Mouse (Mus musculus) ZHBTc4 (cell line): ENCODE measurements at regions not wholly inside any gene's neighbourhood (a gene's known extent, or its start where the extent isn't known, plus 50 kb on each side); places are given as distances from the start of the nearest gene placed in this dataset.

ENCODE experiments used
- DNase-seq: peaks from one replicate; pipeline ENCODE4 v3.0.0-alpha.2; 2011; ENCODE audit warnings: low read depth, low spot score

DNA sequence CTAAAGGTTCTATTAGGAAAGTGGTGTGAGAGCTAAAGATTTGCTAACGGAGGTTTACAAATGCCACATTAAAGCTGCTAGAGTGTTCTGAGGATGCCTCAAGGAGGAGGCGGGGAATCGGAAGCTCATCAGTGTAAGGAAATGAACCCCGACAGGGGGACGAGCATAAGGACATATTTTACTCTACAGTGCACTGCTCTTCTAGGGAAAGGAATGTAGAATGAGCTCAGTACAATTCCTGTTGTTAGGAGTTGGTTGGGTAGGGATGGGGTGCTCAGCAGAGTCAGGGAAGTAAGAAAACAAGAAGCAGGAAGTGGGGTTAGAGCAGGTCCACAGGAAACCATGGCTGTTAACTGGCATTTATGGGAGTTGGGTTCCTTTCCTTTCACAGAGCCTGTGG lies 54.6 kb downstream of the Mex3b start:
- DNase-seq = no peak

DNA sequence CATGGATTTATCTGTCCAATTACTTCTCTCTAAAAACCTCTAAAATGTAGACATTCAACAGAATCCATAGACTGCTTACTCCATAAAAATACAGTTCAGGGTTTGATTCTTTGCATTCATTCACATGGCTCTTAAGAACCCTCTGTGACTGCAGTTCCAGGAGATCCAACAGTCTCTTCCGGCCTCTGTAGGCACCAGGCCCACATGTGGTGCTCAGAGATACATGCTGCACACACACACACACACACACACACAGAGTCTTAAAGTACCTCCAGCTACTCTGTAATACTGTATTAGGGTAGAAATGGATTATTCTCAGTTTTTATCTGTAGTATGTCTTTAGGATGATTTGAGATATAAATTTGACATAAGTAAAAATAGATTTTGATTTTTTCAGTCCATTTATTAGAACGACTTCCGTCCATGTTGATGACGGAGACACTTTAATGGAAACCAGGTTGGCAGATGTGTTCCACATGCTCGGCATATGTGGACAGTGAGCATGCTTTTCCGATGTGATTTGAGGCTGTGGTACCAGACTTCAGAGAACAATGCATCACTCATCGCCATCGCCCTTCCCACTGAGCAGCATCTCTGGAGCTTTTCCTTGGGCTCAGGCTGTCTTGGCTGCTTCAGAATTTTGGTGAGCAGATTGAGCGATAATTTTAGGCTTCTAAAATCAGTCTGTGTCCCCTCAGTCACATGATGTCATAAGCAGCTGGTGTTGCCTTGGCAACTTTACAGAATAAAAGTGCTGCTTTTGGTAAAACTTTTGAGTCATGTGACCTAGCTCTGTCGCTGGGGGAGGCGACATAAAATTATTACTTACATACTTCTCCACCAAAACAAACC lies 56.3 kb downstream of the Mex3b start:
- no peak for DNase-seq

DNA sequence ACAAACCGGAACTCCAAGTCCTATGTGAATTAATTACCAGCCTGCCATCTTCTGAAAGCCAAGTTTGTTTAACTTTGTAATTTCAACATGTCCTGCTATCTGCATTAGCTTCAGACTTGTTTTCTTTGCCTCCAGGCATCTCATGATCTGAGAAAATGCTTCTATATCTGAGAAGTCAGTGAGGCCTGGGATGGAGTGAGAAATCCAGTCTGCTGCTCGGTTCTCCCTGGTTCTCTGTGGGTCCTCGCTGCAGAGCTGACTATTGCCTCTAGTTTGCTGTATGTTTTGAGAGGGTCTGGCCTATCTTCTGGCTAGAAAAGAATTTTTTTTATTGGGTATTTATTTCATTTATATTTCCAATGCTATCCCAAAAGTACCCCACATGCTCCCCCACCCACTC lies 57.0 kb downstream of the Mex3b start:
- no peak for DNase-seq

DNA sequence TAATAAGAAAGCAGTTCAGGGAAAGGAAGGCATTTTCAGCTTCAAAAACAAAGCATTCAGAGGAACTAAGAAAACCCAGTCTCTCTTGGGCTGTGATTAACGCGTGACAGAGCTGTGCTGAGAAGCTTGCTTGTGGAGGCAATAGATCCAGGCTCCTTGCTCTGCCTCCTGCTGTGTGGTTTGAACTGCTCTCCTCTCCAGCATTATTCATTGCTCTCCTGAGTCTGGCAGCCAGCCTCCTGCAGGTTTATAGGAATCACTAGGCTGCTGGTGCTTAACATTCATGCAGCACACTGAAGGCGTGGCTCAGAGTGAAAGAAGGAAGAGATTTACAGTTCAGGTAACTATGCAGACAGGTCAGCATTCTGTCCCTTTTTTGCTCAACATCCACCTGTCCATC lies 71.2 kb downstream of the Mex3b start:
- peak; percentile 71 for DNase-seq

DNA sequence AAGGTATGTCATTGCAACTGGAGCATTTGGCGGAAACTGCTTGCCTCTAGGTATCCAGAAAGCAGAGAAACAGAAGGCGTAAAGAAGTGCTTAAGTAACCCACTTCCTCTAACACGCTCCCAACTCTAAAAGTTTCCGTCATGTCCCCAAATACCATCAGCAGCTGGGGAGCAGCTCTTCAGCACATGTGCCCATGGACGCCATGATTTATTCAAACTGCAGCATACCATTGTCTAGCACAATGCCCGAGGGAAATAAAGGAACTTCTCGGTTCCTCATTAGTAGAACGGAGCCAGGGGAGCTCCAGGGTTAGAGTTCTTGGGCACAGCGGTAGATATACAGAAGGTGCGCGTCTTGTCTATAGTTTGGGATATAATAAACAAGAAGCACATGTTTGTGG lies 72.4 kb downstream of the Mex3b start:
- no peak for DNase-seq

DNA sequence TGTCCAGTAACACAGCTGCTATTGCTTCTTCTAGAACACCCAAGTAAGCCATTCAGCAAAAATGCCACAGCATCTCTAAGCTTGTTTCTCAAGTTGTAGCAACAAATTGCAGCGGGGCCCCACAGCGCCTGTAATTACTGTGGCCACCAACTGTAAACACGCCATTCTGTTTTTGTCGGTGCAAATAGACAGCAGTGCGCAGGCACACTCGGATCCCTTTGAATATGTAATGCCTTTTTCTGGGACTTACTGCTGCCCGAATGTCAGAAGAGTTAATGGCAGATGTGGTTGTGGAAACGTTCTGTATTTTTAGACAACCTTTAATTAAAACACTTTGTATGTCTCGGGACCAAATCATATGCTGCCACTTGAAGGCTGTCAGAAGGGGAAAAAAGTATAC lies 76.2 kb downstream of the Mex3b start:
- no peak for DNase-seq

DNA sequence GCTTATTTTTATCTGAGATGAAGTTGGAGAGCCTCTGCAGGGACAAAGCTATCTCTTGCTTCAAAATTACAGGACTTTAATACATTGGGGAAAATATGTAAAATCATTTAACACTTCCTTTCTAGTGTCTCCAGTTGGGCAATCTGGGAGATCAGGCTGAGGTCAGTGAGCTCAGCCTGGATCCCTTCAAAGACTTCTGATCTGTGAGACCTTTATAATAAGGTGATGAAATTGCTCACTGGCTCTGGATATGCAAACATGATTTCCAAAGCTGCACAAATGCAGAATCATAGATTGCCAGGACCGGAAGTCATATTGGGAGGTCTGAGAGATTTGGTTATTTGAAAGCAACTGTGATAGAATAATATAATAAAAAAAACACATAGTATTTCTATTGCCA lies 76.7 kb downstream of the Mex3b start:
- no peak for DNase-seq

DNA sequence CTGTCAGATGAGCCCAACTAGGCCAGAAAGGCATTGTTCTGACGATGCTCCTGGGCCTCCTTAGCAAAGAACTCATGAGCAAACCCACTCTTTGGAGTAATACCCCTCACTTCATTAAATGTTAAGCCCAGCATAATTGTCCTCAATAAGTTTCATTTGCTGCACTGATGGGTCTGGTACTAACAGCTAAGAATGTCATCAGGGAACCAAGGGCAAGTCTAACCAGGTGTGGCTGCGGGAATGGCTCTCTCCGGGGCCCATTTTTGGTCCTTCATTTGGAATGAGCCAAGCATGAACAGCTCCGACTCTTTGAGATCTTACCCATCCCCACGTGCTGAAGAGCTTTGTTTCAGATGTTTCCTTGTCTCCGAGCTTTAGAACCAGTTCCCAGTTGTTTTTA lies 82.2 kb downstream of the Mex3b start:
- no peak for DNase-seq

DNA sequence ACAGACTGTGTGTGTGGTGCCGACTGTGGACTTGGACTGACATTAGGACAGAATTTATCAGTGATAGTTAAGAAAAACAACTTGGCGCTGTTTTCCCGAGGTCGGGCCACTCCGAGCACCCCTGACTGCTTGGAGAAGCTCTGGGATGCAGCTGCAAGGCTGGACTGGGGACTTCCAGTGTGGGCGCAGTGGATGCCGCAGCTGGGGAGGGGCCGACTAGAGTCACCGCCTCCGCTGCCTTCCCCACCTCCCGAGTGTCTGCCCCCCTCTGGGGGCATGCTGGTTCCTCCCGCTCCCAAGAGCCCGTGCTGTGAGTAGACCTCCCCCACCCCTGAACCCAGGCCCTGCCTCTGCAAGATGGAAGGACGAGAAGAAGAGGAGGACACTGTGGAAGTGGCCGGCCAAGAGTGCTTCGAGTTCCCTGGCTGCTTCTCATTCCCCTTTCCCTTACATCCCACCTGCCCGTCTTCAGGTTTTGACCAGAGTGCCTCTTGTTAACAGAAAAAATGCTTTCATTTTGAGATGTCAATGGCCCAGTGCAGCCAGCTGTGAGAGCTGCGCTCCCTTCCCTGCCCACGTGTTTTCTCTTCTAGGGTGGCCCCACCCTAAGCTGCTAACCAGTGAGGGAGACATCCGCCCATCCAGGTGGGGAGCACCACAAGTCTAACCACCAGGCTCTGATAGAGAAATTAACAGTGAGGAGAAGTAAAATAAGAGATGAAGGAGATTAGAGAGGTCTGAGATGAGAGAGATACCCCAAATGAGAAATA lies 90.3 kb downstream of the Mex3b start:
- peak; percentile 19 for DNase-seq

DNA sequence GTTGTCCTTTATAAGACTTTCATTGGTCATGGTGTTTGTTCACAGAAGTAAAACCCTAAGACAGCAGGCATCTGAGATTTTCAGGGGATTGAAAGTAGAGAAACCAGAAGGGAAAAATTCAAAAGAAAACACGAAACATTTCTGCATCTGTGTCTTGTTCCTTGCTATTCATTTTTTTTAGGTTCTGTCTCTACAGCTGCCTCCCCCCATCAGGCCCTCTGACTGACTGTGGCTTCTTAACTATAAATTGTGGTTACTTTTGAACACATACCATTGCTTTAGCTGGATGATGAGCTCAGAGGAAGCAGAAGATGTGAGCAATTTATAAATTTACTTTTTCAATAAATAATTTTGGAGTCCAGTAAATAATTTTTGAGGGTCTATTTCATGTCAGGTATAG lies 103.5 kb downstream of the Mex3b start:
- DNase-seq = no peak

DNA sequence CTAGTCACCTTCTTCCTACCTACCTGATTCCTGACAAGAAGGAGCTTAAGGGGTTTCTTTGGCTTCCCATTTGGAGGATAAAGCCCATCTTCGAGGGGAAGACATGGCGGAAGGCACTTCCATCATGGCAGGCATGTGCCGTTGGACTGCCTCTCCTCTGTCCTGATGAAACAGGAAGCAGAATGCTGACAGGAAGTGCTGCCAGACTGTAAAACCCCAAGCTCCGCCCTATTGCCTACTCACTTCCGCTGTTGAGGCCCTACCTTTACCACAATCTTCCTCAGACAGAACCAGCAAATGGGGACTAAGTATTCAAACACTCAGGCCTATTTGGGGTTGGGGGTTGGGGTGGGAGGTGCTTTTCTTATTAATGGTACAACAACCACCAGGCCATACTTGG lies 104.1 kb downstream of the Mex3b start:
- no peak for DNase-seq

DNA sequence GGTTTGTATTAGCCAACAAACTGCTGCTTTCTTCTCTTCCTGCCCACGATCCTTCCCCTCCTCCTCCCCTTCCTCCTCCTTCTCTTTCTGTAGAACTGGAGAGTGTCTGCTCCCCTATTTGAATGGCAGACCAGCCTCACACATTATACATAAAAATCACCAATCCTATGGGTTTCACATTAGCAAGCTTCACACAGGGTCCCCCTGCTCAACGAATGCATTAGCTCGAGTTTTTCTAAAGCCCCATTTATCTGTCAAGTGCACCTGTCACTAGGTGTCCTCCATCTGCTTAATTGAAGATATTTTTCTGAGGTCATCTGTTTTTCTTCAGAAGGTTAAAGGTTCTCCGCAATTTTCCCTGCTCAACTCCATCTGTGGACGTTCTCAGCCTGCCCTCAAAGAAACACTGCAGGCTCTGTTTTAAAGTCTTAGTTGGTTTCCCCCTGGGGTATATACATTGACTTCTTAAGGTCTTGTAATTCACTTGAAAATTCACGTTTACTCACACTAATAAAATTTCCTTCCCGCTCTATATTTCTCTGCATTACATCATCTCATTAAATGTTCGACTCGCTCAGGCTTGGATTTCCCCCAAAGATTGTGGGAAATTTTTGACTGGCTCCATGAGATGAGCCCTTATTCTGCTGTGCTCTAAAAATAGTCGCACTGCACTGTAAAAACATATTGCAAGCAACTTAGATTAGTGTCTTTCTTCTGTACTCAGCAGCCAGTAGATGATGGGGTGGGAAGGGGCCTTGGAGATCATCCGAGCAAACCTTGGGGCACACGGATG lies 105.3 kb downstream of the Mex3b start:
- DNase-seq = no peak

DNA sequence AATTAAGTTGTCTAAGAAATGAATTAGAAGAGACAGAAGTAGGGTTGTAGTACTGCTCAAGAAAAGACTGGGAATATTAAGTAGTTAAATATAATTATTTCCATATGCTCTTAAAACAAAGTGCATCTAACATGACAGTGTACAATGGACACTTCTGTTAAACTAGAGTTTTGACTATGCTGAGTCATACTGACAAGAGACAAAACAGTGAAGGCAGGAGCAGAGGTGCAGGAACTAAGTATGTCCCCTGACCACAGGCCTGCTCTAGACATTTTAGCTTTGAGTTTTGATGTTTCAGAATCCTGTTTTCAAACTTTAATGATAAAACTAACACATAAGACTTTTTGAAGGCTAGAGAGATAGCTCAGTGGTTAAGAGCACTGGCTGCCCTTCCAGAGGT lies 123.6 kb downstream of the Mex3b start:
- DNase-seq = no peak

DNA sequence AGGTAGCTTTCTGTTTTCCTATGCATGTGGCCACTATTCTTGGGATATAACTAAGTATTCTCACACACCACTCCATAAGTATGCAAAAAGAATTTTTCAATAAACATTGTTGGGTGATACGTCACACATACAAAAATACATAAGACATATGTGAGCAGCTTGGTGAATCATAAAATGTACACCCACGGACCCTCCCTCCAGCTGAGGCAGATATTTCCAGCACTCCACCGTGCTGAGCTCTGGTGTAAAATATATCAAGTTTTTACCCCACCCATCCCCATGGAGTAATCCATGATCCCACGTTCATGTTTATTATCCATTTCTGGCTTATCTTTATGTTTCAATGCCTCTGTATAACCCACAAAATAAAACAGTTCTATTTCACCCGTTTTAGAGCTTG lies 126.0 kb downstream of the Mex3b start:
- no peak for DNase-seq

DNA sequence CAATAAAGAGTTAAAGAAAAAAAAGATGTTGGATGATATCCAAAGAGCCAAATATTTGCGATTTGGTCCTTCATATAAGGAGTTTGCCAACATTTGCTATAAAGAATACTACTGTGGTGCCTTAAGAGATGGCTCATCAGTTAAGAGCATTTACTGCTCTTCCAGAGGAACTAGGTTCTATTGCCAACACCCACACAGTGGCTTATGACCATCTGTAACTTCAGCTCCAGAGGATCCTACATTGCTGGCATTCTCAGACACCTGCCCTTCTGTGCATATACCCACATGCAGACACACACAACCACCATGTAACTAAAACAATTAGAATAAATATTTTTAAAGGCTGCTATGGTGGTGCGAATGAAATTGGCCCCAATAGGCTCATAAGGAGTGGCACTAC lies 131.7 kb downstream of the Mex3b start:
- no peak for DNase-seq

DNA sequence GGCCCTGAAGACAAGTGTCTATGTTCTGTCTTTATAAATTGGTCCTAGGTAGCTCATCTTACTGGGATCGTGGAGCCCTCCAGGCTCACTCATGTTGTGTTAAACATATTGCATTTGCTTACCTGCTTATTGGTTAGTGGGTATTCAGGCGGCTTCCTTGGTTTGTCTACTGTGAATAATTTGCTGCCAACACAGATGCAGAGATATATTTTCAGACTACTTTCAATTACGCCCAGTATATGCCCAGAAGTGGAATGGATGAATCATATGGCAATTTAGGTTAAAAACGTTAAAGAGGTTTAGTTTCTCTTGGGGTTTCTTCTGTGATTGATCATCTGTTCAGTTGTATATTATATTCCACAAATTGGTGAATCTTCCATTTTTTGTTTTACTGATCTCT lies 140.4 kb downstream of the Mex3b start:
- DNase-seq = no peak

DNA sequence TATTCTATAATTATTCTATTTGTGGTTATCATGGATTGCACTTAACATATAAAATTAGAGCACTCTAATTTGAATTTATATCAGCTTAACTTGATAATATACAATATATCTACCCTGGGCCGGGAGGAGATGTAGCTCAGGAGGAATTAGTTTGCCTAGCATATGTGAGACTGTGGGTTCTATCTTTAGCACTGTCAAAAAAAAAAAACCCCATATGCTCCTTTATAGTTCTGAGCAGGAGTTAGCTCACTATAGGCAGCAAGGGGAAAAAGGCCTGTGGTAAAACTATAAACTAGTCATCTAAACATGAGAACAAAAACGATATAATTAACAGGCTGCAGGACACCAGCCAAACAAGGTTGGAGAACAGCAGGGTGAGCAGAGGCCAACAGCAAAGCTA lies 145.0 kb downstream of the Mex3b start:
- no peak for DNase-seq

DNA sequence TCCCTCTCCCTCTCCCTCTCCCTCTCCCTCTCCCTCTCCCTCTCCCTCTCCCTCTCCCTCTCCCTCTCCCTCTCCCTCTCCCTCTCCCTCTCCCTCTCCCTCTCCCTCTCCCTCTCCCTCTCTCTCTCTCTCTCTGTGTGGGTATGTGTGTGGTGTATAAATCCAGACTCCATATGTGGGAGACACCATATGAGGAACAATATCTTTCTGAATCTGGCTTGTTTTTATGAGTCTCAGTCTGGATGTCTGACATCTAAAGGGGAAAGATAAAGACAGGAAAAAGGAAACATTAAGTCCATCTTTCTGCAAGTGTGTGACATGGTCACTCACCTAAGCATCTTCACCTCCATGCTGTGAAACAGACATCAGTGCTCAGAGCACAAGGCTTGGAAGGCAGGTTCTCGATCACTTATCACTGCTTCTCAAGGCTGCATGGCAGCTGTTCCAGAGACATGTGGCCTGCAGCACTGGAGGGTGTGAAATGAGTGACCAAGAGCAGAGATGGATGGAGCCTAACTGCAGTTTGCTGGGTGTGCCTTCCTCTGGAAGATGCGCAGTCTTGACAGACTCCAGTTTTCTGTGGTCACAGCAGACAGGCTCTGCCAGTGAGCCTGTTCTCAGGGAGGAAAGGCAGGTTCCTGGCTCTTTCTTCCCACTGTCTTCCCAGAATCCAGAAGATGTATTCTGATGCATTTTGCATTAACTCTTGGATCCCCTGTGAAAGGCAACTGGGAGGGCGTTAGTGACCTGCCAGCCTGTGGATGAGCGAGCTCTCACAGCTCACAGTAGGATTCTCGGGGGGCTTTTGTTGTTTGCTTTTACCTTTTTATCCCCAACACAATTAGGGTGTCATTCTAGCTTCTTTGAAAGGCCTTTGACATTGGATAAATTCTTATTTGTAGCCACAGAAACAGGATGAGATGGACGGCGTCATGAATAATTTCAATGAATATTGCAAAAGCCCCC lies 147.9 kb downstream of the Mex3b start:
- no peak for DNase-seq

DNA sequence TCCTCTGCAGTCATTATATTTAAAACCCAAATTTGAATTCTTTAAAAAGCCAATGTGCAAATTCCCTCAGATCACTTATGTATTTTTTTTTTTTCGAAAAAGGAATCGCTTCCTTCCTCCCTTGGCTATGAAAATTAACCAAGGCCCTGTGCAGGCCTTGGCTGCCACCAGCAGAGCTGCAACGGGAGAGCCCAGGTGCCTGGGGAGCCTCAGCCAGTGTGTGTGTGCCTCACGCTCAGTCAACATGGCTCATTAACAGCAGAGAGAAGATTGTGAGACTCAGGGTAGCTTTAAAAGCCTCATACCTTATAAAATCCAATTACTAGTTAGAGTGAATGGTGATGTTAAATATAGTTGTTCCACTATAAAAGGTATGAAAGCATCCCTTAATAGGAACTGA lies 148.6 kb downstream of the Mex3b start:
- DNase-seq = no peak

DNA sequence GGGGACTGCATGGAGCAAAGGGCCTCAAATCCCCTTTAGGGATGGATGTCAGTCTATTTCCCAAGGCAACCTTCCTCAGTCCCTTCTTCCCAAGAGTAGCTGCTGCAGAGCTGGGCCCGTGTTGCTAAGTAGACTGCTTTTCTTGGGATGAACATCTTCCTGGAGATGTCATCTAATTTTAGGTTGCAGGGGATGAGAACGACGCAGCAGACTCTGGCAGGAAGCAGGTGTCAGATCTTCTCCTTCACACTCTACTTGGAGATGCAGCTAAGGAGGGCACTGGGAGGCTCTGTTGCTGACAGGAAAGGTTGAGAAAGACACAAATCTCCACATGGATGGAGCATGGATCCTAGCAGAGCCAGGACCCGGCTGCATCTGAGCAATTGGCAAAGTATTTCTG lies 149.4 kb downstream of the Mex3b start:
- DNase-seq = no peak

DNA sequence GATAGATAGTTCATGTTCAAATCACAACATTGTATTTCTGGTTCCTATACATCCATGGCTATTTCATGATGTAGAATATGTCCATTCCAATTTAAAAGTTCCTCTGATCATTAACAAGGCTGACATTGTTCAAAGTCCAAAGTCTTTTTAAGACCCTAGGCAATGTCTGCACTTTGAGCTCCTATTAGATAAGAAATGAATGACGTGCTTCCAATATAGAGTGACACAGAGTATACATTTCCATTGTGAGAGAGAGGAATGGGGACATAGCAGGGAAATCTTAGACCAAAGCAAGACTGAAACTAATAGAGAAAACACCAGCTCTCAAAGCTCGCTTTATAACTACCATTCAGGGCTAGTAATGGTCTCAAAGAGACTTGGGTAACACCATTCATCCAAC lies 153.5 kb downstream of the Mex3b start:
- DNase-seq = no peak
